ENCODE assay signal across 8 mouse cellular contexts in genomic region chr3:27270160-27270962, GRCm38 (mm10). TPM values are rescaled to one million over a fixed set of nuclear protein-coding genes. Genes with fewer than 3 reads are reported as not detected.
A peak's percentile ranks its signal among the peaks of the same experiment; 100 is the strongest.
DNase-seq lines count a peak whose midpoint lies in the region; ATAC-seq and TF ChIP-seq lines count a peak whose summit lies in the region.

No protein-coding gene starts in this region.

- no peaks in the 10 kb centered on the region for H3K27me3 ChIP-seq in E14TG2a.4 (ENCODE audit: insufficient read depth, low read length)
- no peaks in the 10 kb centered on the region for H3K27me3 ChIP-seq in embryonic facial prominence, embryonic 13.5 days
- H3K27me3 ChIP-seq in lung, embryonic 16.5 days (ENCODE audit: control insufficient read depth, insufficient read depth, low read depth, low read length) = no peaks in the 10 kb centered on the region
- H3K27me3 ChIP-seq in forebrain, embryonic 11.5 days (ENCODE audit: control insufficient read depth, insufficient read depth, low read length) = no peaks in the 10 kb centered on the region

- TF ChIP-seq CTCF in E14TG2a.4 (conservative IDR thresholded peaks at IDR 0.05; ENCODE audit: low read length) = 0 out of 2 replicates have a peak, but pooled peaks have one; percentile 7

- peaks cover 32% of the 10 kb centered on the region for H3K4me1 ChIP-seq in E14TG2a.4 (replicated peaks; ENCODE audit: low read depth, low read length)
- H3K4me1 ChIP-seq in embryonic facial prominence, embryonic 13.5 days = no peaks in the 10 kb centered on the region; the same call in 1 of the 2 replicates
- peaks cover 13% of the 10 kb centered on the region for H3K4me1 ChIP-seq in lung, embryonic 16.5 days (replicated peaks; ENCODE audit: control insufficient read depth, insufficient read depth, low read length)
- peaks cover 4% of the 10 kb centered on the region; the same call in 1 of the 2 replicates for H3K4me1 ChIP-seq in forebrain, embryonic 11.5 days (replicated peaks; ENCODE audit: control insufficient read depth, insufficient read depth, low read length)

- peak; percentile 88 for DNase-seq in 416B (ENCODE audit: low read depth)
- DNase-seq in kidney, adult 11 months = peak; percentile 90
- DNase-seq in thymus, postnatal 25 days = peak; percentile 71
- no peak for DNase-seq in right cerebral cortex, adult 18-20 months
- no peak for DNase-seq in forebrain, embryonic 11.5 days (ENCODE audit: low spot score)

- H3K27ac ChIP-seq in embryonic facial prominence, embryonic 13.5 days = peak overlapping the region; percentile 23; the same call in 1 of the 2 replicates
- H3K27ac ChIP-seq in lung, embryonic 16.5 days (ENCODE audit: low read length) = peak overlapping the region; percentile 79
- no peak overlapping the region for H3K27ac ChIP-seq in forebrain, embryonic 11.5 days (ENCODE audit: low read depth, low read length)

- ATAC-seq in embryonic facial prominence, embryonic 13.5 days (ENCODE audit: insufficient number of reproducible peaks, insufficient read depth, low FRiP score, low TSS enrichment, low read depth) = no peak
- ATAC-seq in lung, embryonic 16.5 days (ENCODE audit: low read depth) = peak; percentile 80
- no peak for ATAC-seq in forebrain, embryonic 11.5 days (replicated peaks; ENCODE audit: low FRiP score)

- no peak overlapping the region for H3K9ac ChIP-seq in embryonic facial prominence, embryonic 13.5 days
- no peak overlapping the region; the same call in 1 of the 2 replicates for H3K9ac ChIP-seq in lung, embryonic 16.5 days (ENCODE audit: low read length)
- H3K9ac ChIP-seq in forebrain, embryonic 11.5 days (ENCODE audit: low read length) = no peak overlapping the region

- H3K4me2 ChIP-seq in embryonic facial prominence, embryonic 13.5 days = no peak overlapping the region
- 0 out of 2 replicates have a peak overlapping the region, but pooled peaks have one; percentile 12 for H3K4me2 ChIP-seq in lung, embryonic 16.5 days (ENCODE audit: low read depth, low read length)
- no peak overlapping the region for H3K4me2 ChIP-seq in forebrain, embryonic 11.5 days (ENCODE audit: low read depth, low read length, severe bottlenecking)

- no peaks in the 10 kb centered on the region for H3K36me3 ChIP-seq in E14TG2a.4 (ENCODE audit: insufficient read depth, low read length)
- no peaks in the 10 kb centered on the region for H3K36me3 ChIP-seq in embryonic facial prominence, embryonic 13.5 days
- H3K36me3 ChIP-seq in lung, embryonic 16.5 days (ENCODE audit: control insufficient read depth, insufficient read depth, low read length) = no peaks in the 10 kb centered on the region
- H3K36me3 ChIP-seq in forebrain, embryonic 11.5 days (ENCODE audit: control insufficient read depth, insufficient read depth, low read length) = no peaks in the 10 kb centered on the region

- no peaks in the 10 kb centered on the region for H3K9me3 ChIP-seq in E14TG2a.4 (ENCODE audit: low read length)
- no peaks in the 10 kb centered on the region for H3K9me3 ChIP-seq in embryonic facial prominence, embryonic 13.5 days
- no peaks in the 10 kb centered on the region for H3K9me3 ChIP-seq in lung, embryonic 16.5 days (ENCODE audit: control insufficient read depth, low read length)
- H3K9me3 ChIP-seq in forebrain, embryonic 11.5 days (ENCODE audit: control insufficient read depth, low read length) = no peaks in the 10 kb centered on the region

- 33% methylated on average over 11 of the region's 11 CpGs for WGBS in embryonic facial prominence, embryonic 13.5 days
- 21% methylated on average over 11 of the region's 11 CpGs for WGBS in lung, embryonic 16.5 days
- 43% methylated on average over 11 of the region's 11 CpGs for WGBS in forebrain, embryonic 11.5 days

- H3K4me3 ChIP-seq in E14TG2a.4 (replicated peaks; ENCODE audit: low read length) = peak overlapping the region; percentile 20; the same call in 1 of the 2 replicates
- H3K4me3 ChIP-seq in embryonic facial prominence, embryonic 13.5 days = no peak overlapping the region
- no peak overlapping the region for H3K4me3 ChIP-seq in lung, embryonic 16.5 days (ENCODE audit: low read length)
- no peak overlapping the region for H3K4me3 ChIP-seq in forebrain, embryonic 11.5 days (ENCODE audit: low read depth, low read length)

RNA-seq across cellular contexts. Expression of gene Tnfsf10, which starts 46.5 kb away (rescaled TPM):
- polyA plus RNA-seq in embryonic facial prominence, embryonic 13.5 days (2015; fragmentation: Nextera tagmentation; extraction: Ambion mirVana) = 0.07 and 0.08 TPM in 2 replicates
- polyA plus RNA-seq in lung, embryonic 16.5 days (2015; fragmentation: Nextera tagmentation; extraction: Ambion mirVana) = 3.6 and 4.1 TPM in 2 replicates
- not detected in 2 replicates for polyA plus RNA-seq in forebrain, embryonic 11.5 days (2014; fragmentation: Nextera tagmentation; extraction: Ambion mirVana)

Comparison
In these comparisons a context has a peak if more than half of its experiments do, and no peak if none do; other contexts are left out.
1. DNase-seq: peak in 416B (single experiment), kidney, adult 11 months (single experiment) and thymus, postnatal 25 days (single experiment); none in right cerebral cortex, adult 18-20 months (single experiment) and forebrain, embryonic 11.5 days (single experiment).